Mouse (Mus musculus) hindbrain, postnatal 0 days (tissue): Measurements from ENCODE around the gene Mageb16. TPM values are rescaled to one million over a fixed set of nuclear protein-coding genes. Genes with fewer than 3 reads are reported as not detected.
A peak's percentile ranks its signal among the peaks of the same experiment; 100 is the strongest.

Experiments used
- ATAC-seq: fragments of 200-750 bp; cut with Nextera tagmentation; 2 replicates; pipeline ENCODE4 v1.8.0; 2017; ENCODE audit warnings: mild to moderate bottlenecking, moderate TSS enrichment, moderate library complexity
- DNase-seq: peaks from one replicate; pipeline ENCODE4 v3.0.0-alpha.2; 2015; ENCODE audit warnings: low spot score
- H3K27ac ChIP-seq: fragments of 300-500 bp; sonication (generic); 2 replicates; pipeline ENCODE4 v1.5.1; 2014; ENCODE audit warnings: mild to moderate bottlenecking
- H3K27me3 ChIP-seq: fragments of 300-500 bp; sonication (generic); 2 replicates; pipeline ENCODE4 v1.6.1; 2014; ENCODE audit warnings: low read length, mixed read lengths; ENCODE audit not compliant: insufficient read depth
- H3K36me3 ChIP-seq: fragments of 300-500 bp; sonication (generic); 2 replicates; pipeline ENCODE4 v1.6.1; 2014; ENCODE audit warnings: low read length, mixed read lengths; ENCODE audit not compliant: insufficient read depth
- H3K4me1 ChIP-seq: fragments of 300-500 bp; sonication (generic); 2 replicates; pipeline ENCODE4 v1.6.1; 2014; ENCODE audit warnings: antibody characterized with exemption, low read length, mixed read lengths; ENCODE audit not compliant: insufficient read depth
- H3K4me2 ChIP-seq: fragments of 300-500 bp; sonication (generic); 2 replicates; pipeline ENCODE4 v1.6.1; 2014; ENCODE audit warnings: low read depth, mild to moderate bottlenecking, low read length, moderate library complexity, mixed read lengths
- H3K4me3 ChIP-seq: fragments of 300-500 bp; sonication (generic); 2 replicates; pipeline ENCODE4 v1.5.1; 2014; ENCODE audit warnings: low read length
- H3K9ac ChIP-seq: fragments of 300-500 bp; sonication (generic); replicated peaks from 2 replicates; pipeline ENCODE4 v1.6.1; 2014; ENCODE audit warnings: mild to moderate bottlenecking, low read length, moderate library complexity, mixed read lengths
- H3K9me3 ChIP-seq: fragments of 300-500 bp; sonication (generic); 2 replicates; pipeline ENCODE4 v1.6.1; 2016; ENCODE audit warnings: low read length, mixed read lengths
- CTCF ChIP-seq: IDR thresholded peaks from 2 replicates; pipeline ENCODE4 v1.5.1; 2016; ENCODE audit warnings: antibody characterized with exemption, control low read depth, low read depth
- WGBS: fragments of 180-500 bp; shearing (Covaris S2); extraction: QIAGEN DNeasy Blood & Tissue Kit; methylation state at CpG from one replicate; pipeline ENCODE4 v1.1.7; 2014; 5-methylcytosine and 5-hydroxymethylcytosine counted together
- polyA plus RNA-seq: library from polyadenylated mRNA; unstranded; fragments of >200 nt; fragmentation: Nextera tagmentation; extraction: Ambion mirVana; gene quantifications from 2 replicates; pipeline ENCODE4 v1.2.1, GENCODE M21; 2015
- total RNA-seq: library from RNA; depleted of rRNA; stranded (reverse); fragments of >200 nt; gene quantifications from 2 replicates; pipeline ENCODE4 v1.2.3, GENCODE M21; 2014; rRNA removed

The Mageb16 gene
- total RNA-seq (0.50 and 0.78 TPM in 2 replicates), polyA plus RNA-seq (0.16 TPM in 1 of 2 replicates, not detected in the other)

- H3K4me3 ChIP-seq, result no peak within 1 kb of the TSS
- H3K9me3 ChIP-seq, result no peaks in the 10 kb centered on the region
- no peak for DNase-seq
- H3K4me1 ChIP-seq, result no peaks in the 10 kb centered on the region
- WGBS, result 62% methylated on average over 8 of the region's 8 CpGs
- H3K9ac ChIP-seq, result no peak within 1 kb of the TSS
- no peaks in the 10 kb centered on the region for H3K27me3 ChIP-seq
- no peak within 1 kb of the TSS for H3K4me2 ChIP-seq
- H3K27ac ChIP-seq, result no peak within 1 kb of the TSS
- no peaks in the 10 kb centered on the region for H3K36me3 ChIP-seq
- no peak for ATAC-seq
- no peak for TF ChIP-seq CTCF
Measured at GRCm38 (mm10) chrX:79671411-79671810, at the start of gene Mageb16. Gene Mageb16 (minus strand): TSS chrX:79671435.

- ATAC-seq (no peak), DNase-seq (peak; percentile 1)
- Histone ChIP-seq H3K9ac (no peak overlapping the region), H3K27ac (no peak overlapping the region), H3K4me1 (no peaks in the 10 kb centered on the region), H3K36me3 (no peaks in the 10 kb centered on the region), H3K9me3 (no peaks in the 10 kb centered on the region), H3K4me2 (no peak overlapping the region), H3K27me3 (no peaks in the 10 kb centered on the region), H3K4me3 (no peak overlapping the region)
- TF ChIP-seq CTCF, result no peak
- 43% methylated on average over 2 of the region's 2 CpGs for WGBS
Measured at GRCm38 (mm10) chrX:79651091-79651490, 20.1 kb downstream of the Mageb16 start.

- no peak for TF ChIP-seq CTCF
- no peak overlapping the region for H3K9ac ChIP-seq
- no peak for ATAC-seq
- WGBS, result 91% methylated on average over 15 of the region's 15 CpGs
- no peaks in the 10 kb centered on the region for H3K4me1 ChIP-seq
- no peak overlapping the region for H3K4me3 ChIP-seq
- H3K4me2 ChIP-seq, result no peak overlapping the region
- no peak overlapping the region for H3K27ac ChIP-seq
- no peaks in the 10 kb centered on the region for H3K27me3 ChIP-seq
- H3K36me3 ChIP-seq, result no peaks in the 10 kb centered on the region
- DNase-seq, result no peak
- no peaks in the 10 kb centered on the region for H3K9me3 ChIP-seq
Measured at GRCm38 (mm10) chrX:79635396-79635795, 35.8 kb downstream of the Mageb16 start.

- Histone ChIP-seq H3K4me2 (no peak overlapping the region), H3K27ac (no peak overlapping the region), H3K9me3 (no peaks in the 10 kb centered on the region), H3K27me3 (no peaks in the 10 kb centered on the region), H3K4me3 (no peak overlapping the region), H3K4me1 (no peaks in the 10 kb centered on the region), H3K9ac (no peak overlapping the region), H3K36me3 (no peaks in the 10 kb centered on the region)
- ATAC-seq, result no peak
- no peak for DNase-seq
- no peak for TF ChIP-seq CTCF
- WGBS, result 77% methylated on average over 2 of the region's 2 CpGs
Measured at GRCm38 (mm10) chrX:79606462-79606861, 64.8 kb downstream of the Mageb16 start.

Other genes starting within 250 kb of the Mageb16 start
- 0.61 and 2.5 TPM in 2 replicates for gene Gm7173, start 154.2 kb downstream of the Mageb16 start, total RNA-seq
- 1.2 and 1.6 TPM in 2 replicates for gene Gm7173, start 154.2 kb downstream of the Mageb16 start, polyA plus RNA-seq